Mouse (Mus musculus) lung, postnatal 14 days (tissue): ENCODE results near the gene Clmn.

Experiments
- DNase-seq: peaks from one replicate; pipeline ENCODE4 v3.0.0; 2021

The Clmn gene

DNA sequence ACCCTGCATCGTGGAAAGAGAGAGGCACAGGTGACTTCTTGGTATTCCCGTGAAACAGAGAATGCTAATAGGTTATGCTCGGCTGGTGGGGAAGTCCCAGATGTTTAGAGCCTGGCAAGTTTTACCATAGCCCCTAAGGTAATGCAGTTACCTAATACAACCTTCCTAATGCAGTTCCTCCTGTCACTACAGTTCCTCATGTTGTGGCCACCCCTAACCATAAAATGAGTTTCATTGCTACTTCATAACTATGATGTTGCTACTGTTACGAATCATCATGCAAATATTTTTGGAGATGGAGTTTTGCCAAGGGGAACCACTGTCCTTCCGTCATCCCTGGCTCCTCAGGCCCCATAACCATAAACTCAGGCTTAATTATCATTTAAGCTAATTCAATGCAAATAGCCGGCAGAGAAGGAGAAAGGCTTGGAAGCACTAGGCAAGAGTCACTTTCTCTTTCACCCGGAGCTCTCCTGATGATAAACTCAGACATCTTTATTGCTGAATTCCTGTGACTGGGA is 53.9 kb downstream of the Clmn start:
- no peak for DNase-seq

DNA sequence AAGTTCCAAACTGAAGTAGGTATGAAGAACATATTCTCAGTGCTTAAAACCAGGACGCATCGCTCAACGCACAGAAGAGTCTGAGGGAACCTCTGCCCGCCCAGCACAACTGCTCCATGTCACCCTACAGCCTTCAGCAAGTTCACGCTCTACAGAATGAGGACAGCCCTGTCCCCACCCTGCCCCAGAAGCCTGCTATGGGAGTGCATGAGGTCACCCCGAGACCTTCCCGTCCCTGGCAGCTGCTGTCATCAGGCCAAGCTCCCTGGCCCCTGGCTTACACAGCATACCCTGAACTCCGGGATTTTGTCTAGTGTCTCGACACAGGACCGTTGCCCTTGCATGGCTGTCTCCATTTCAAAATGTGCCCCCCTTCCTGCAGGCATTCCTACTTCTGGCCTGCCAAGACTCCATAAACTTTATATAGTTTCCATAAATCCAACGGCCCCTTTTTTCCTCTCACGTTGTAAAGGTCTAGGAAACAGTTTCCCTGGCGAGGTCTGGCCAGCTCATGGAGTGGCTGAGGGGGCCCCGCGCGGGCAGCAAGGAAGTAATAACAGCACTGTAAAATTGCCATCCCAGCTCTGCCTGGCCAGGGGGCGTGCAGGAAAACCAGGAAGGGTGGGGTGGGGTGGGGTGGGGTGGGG is 56.3 kb downstream of the Clmn start:
- no peak for DNase-seq

DNA sequence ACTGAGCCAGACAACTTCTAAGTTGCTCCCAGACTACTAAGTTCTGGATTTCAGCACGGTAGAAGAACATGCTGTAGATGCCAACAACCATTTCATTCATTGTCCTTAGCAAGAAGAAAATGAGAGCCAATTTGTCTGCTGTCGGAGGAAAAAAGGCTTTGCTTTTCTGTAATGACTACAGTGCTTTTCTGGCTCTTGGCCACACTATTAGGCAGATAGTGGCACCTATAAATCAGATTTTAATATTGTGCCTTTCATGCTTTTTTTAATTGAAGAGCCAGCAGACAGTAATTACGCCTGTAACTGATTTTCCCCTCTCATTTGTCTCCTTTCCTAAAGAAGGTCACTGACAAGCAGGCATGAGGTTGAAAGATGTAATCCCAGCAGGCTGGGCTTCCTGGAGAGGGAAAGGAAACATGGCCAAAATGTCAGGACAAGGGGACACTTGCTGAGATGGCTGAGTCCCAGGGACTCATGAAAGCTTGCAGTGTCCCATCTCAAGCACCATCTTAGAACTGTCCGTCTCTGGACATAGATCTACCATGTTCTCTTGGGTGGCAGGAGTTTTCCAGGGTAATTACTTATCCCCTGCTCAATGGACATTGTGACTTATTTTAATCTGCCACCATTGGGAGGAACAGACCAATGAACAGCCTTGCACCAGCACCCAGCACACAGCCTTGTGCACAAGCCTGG is 58.0 kb downstream of the Clmn start:
- no peak for DNase-seq

DNA sequence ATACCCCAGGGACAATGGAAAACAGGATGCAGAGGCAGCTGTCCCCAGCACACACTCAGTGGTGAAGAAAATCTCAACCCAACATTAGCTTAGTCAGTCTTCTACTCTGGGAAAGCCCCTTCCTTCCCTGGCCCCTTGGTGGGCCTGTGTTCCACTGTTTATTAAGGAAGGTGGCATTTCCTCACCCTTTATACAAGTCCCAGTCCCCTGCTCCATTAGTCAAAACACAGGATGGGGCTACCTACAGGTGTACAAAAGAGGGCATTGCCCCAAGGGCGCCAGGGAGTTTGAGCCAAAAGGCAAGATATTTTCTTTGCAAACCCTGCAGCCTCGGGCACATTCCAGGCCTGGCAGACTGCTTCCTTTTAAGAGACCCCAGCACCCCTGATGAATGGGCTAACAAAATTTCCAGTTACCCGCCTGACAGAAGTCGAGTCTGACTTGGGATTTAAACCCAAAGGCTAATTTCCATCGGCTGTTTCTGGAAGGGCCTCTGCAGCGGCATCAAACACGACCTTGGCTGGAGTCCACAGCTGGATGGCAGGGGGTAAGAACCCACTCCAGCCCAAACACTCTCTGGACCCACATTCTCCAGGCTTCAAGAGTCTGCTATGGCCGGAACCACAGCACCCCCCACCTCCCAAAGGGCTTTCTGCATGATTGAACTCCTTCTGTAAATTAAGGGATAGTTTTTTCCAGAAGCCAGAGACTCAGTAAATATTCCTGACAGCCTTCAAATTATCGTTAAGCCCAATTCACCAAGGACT is 63.2 kb downstream of the Clmn start:
- DNase-seq: no peak

DNA sequence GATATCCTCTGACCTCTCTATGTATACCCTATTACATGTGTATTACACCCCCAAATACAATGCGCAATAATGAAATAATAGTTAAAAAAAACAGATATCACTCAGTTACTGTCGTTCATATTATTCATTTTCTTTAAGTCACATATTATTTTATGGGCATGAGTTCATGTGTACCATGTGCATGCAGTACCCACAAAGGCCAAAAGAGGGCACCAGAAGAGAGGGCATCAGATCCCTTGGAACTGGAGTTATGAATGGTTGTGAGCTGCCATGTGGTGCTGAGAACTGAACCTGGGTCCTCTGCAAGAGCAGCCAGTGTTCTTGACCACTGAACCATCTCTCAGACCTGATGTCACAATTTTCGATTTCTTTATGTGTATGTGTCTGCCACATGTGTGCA is 65.5 kb downstream of the Clmn start:
- peak; percentile 13 for DNase-seq

DNA sequence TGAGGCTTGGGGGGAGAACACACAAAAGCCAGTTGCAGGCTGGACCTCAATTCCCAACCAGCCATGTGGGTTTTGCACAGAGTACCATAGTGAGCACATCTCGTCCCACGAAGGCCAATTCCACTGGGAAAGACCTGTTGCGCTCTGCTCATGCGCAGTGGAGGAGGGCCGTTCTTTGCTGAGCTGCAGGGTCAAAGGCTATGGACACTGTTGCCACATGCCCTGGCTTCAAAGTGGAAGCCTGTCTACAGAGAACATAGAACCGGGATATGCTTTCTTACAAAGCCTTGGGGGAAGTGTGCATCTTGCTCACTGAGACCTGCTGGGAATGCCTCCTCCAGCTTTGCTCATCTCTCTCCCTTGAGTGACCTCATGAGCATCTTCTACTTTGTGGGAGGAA is 67.0 kb downstream of the Clmn start:
- DNase-seq: no peak

DNA sequence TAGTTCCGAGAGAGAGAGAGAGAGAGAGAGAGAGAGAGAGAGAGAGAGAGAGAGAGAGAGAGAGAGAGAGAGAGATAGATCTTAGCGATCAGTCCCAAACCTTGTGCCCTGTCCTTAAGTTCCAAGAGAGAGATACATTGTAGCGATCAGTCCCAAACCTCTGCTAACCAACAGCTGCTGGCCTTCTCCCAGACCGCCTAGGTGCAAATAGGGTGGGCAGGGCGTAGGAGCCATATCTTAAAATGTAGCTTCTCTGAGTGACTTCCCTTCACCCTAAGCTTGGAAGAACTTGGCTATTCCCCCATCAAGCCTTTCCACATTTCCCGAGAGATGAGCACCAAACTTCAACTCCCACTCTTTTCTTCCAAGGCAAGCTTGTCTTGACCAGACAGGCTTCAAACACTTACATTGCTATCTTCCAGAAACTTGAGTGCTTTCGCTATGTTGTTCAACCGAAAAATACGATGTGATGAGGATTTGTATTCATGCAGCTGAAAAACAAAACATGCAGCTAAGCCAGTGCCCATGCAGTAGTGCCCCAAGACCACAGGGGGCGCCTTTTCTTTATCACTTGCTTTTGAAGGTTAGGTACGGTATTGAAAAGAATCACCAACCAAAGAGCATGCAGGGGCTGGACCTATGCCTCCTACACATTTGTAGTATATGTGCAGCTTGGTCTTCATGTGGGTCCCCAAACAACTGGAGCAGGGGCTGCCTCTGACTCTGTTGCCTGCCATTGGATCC is 68.1 kb downstream of the Clmn start:
- DNase-seq: no peak

DNA sequence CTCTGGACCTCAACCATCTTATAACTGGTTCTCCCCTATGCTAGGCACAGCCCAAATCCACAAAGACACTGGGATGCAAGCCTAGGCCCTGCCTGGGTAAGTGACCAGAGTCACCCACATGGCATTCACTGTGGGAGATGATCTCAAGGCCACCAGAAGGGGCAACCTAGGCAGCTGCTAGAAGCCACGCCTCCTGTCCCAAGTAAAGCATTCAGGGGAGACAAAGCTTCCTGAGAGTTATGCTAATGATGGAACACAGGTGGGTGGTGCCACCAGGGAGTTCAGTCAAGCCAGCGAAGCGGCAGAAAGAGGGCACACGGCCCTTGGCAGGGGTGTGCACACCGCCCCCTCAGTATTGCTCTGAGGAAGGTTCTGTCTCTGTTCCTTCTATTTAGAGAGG is 69.9 kb downstream of the Clmn start:
- DNase-seq: no peak

DNA sequence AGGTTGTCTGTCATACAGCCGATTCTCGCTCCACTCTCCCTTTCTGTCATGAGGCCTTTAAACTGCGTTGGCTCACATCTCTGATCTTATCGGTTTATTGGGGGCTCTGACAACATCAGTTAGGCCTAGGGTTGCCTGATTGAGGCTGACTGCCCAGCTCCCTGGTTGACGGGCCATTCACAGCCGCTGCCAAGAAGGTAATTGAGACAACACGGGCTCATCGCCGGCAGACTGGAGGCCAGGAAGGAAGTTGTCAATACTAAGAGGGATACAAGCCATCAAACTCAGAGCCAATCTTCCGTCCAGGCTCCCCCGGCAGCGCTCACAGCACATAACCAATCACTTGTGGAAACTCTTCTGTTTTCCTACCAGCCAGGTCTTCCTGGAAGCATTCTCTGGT is 71.4 kb downstream of the Clmn start:
- DNase-seq: no peak

DNA sequence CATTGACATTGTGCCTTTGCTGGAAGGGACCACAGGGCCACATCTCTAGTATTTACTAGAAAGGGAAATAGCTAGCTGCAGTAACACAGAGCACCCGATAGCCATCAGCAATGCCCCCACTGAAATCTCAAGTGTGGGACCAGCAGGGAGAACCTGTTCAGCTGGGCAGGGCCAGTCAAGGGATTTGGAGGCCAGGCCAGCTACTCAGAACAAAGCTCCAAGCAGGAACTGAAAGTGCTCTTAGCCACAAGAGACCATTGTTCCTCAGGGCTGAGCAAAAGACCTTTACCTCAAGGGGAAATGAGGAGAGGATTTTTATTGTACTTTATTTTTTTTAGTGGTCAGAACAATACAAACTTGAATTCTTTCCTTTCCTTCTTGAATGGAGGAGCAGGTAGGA is 87.3 kb downstream of the Clmn start:
- DNase-seq: no peak

DNA sequence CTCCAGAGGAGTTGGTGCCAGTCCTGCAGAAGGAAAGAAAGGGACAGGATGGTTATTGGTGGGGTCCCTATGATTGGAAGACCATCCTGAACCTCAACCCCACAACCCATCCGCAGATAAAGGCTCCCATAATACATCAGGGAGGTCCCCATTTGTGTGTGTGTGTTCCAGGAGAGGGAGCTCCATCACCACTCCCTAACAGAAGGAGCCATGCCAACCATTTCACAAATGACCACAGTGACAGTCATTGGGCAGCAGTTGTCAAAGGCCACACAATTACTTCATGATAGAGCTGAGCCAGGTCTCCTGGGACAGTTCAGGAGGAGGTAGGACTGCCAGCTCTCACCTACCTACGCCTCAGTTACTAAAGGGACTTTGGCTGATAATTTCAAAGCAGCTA is 92.9 kb downstream of the Clmn start:
- no peak for DNase-seq

DNA sequence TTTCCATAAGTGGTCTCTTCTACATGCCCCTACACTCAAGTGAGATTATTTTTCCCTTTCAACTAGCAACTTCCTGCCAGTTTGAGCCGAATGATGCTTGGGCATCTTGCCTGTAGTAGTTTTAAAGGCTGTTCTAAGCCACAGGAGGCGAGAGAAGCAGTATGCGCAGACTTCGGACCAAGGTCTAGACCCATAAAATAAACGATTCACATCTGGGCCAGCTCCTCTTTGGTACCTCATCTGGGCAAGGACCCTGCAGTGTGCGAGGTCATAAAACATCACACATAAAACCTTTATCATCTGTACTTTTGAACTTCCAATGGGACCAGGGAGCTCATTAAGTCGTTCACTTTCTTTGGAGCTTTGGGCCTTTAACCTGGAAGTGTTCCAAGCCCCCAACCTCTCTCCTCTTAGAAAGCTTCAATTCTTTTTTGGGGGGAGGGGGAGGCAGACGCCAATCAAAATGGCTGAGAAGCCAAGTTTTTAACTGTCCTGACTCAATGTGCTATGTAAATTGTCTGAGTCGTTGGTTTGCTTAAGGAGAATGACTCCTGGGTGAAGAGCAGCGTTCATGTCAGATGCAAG is 95.6 kb downstream of the Clmn start:
- no peak for DNase-seq

DNA sequence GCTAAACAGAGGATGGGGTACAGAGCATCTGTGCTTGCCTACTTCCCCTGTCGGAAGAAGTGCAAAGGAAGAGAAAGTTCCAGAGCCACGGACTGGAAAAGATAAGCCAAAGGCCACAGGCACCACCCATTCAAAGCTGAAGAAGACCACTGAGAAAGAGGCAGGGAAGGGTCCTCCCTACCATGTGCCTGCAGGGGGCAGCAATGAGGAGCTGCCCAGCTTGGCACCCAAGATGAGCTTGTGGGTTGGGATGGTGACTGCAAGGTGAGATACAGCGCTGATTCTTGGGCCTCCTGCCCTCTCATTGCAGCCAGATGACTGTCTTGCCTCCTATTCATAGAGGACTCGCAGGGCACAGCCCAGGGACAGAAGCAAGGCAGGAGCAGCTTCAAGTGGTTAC is 97.7 kb downstream of the Clmn start:
- no peak for DNase-seq

DNA sequence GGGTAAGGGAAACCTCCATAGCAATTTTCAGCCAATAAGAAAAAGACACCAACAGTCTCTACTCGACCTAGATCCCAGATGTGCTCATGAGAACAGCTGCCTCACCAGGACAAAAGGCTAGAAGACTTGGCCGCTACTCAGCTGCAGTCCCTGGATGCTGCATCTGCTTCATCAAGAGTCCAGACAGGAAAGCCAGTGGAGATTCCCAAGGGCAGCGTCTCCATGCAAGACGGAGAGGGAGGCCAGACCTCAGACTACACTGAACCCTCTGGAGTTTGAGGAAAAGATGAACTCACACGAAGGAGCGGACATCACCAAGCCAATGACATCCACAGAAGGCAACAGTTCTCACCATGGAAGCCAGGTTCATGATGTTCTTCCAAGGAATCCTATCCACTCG is 99.1 kb downstream of the Clmn start:
- DNase-seq: no peak

DNA sequence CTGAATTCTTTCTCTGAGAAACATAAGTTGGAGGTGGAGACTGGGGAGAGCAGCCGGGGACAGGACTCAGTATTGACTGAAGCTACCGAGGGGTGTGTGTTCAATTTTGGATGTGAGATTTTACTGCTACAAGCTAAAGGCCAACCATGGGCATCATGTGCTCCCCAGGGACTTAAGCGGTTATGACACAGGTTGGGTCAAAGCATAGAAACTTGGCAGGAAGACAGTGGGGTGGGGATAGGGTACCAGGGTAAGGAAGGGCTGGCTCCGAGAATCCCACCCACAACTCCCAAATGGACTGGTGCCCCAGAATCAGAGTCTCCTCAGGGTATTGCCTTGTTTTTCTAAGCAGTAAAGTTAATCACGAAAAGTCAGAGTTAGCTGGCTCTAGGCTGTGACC is 99.8 kb downstream of the Clmn start:
- DNase-seq: no peak

DNA sequence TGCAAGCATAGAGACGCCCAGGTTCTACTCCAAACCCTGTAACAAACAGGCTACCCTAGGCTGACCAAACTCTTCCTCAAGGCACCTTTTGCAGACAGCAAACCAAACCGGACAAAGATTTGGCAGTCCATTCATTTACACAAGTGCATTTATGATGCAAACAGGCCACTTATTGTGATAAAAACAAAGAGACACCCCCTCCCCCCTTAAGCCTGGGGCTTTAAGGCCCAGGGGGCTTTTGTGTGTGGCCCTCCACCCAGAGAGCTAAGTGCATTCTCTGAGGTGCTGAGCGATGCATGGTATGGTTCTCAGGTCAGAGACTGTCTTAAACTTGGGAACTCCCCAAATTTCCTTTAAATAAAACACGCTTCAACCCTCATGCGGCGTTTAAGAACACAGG is 101.0 kb downstream of the Clmn start:
- DNase-seq: no peak

DNA sequence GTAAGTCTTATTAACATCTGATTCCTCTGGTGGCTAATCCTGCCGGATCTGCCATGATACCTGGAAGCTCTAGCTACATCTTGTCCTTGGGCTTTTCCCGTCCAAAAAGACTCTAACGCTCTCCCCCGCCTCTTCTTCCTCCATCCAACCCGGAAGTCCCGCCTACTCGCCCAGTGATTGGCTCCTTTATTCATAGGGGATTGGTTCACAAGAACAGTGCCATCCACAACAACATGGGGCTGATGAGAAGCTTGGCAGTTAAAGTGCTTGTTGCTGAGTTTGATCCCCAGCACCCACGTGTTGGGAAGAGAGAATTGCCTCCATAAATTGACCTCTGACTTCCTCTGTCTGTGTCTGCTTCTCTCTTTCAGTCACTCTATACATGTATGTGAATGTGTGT is 103.5 kb downstream of the Clmn start:
- DNase-seq: no peak

DNA sequence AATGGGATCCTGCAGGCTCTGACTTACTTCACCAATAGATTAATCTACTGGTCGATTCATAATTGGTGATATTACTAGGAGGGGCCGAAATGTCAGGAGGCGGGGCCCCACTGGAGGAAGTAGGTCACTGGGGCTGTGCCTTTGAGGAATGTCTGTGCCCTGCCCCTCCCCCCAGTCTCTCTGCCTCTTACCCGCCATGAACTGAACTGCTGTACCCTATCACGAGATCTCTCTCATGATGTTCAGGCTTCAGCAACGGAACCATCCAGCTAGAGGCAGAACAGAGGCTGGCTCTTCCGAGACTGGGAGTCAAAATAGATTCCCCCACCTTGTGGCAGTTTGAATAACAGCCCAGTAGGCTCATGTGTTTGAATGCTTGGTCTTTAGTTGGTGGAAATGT is 106.8 kb downstream of the Clmn start:
- no peak for DNase-seq

DNA sequence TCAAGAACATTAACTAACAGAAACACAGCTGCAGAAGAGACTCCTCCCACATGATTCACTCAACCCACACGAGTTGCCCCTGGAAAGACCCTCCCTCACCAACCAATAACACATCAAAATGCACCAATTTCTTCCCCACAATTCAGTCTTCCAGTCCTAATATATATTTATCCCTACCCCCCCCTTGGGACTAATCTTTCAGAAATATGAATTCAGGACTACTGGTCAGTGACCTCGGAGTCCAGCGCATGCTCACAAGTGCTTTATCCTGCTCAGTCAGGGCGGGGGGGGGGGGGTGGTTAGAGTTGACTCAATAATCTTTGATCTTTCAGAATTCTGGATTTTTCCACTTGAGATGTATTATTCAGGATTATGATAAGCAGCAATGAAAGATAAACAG is 111.2 kb downstream of the Clmn start:
- no peak for DNase-seq

DNA sequence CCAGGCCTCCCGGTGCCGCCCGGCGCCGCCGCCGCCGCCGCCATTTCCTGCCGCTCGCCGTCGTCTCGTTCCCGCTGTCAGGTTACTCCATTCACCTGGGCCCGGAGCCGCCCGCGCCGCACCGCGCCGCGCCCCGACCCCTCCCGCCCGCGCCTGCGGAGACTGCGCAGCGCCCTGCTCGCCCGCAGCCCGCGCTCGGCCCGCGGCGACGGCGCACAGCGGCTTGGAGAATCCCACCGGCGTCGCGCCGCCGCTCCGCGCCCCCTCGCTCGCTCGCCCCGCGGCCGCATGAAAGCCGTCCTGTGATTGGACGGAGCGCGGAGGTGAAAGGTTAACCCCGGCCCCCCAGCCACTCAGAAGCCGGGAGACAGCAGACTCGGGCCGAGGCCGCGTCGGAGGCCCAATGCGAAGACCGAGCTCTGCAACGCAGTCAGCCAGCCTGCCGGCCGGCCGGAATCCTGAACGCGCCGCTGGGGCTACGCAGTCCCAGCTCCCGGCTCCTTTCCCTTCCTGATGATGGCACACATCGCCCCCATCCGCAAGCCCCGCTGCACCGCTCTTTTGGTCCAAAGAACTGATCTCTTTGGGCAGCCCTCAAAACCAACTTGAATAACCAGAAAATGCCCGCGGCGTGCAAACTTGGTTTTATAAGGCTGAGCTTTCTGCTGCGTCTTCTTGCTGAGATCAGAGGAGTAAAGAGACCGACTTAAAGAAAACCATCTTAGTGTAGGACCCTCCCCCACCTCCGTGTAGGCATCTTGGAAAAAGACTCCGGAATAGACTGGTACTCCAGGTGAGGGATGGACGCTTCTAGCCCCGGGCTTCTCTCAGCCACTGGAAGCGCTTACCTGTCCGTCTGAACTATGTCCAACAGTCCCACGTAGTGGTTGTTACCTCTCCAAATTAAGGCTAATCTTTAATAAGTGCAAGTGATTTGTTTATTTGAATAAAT is 112.8 kb downstream of the Clmn start, which contains the start of gene Dicer1:
TSS of gene Dicer1 (minus strand) at position 139 of the 952 bp plus-strand sequence.
- DNase-seq: peak; percentile 99

DNA sequence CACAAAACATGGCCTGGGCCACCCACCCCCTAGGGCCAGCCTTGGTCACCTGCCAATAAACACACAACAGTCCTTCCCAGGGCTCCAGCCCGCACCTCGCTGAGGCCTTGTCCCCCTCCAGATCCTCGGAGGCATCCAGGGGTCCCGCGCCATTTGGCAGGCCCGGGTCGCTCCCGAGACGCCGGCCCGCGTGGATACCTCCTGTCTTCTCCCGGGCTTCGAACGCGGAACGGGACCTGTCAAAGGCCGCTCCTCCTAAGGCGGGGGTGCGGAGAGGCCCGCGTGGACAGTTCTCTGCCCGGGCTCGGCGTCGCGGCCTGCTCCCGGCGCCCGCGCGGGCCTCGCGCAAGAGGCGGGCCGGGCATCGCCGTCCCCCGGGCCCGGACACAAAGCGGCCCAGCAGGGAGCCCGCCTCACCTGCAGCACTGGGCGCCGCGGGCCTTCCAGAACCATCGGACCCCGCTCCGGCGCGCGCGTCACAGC is 113.5 kb downstream of the Clmn start:
- DNase-seq: no peak
